Mouse (Mus musculus) kidney, postnatal 25 days (tissue): Measurements from ENCODE around the gene Cmtm5.
A peak's percentile ranks its signal among the peaks of the same experiment; 100 is the strongest.

ENCODE experiments used
- DNase-seq, 2 experiments: peaks; one replicate each; pipeline ENCODE4 v3.0.0; 2021; ENCODE audit warnings: mixed read lengths in 2 of 2

Cmtm5 gene

GRCm38 (mm10) chr14:54935904-54936830 is at the start of gene Cmtm5:
Cmtm5 (plus strand) TSS chr14:54936261.
- no peak for DNase-seq

GRCm38 (mm10) chr14:54892200-54892599 is 43.9 kb upstream of the Cmtm5 start, which contains the start of gene Pabpn1:
Pabpn1 (plus strand) TSS chr14:54892500.
- DNase-seq: no peak

GRCm38 (mm10) chr14:54893651-54894181 is 42.3 kb upstream of the Cmtm5 start:
- peak; percentile 97 to 99 for DNase-seq

GRCm38 (mm10) chr14:54894296-54895151 is 41.5 kb upstream of the Cmtm5 start:
- peak; percentile 70 to 87 for DNase-seq

GRCm38 (mm10) chr14:54897445-54897844 is 38.6 kb upstream of the Cmtm5 start:
- DNase-seq: no peak

GRCm38 (mm10) chr14:54900383-54900782 is 35.7 kb upstream of the Cmtm5 start:
- DNase-seq: peak; percentile 72 to 87

GRCm38 (mm10) chr14:54903641-54904040 is 32.4 kb upstream of the Cmtm5 start:
- DNase-seq: no peak

- no peak for DNase-seq
Measured at GRCm38 (mm10) chr14:54908682-54909081, 27.4 kb upstream of the Cmtm5 start.

GRCm38 (mm10) chr14:54912109-54912850 is 23.8 kb upstream of the Cmtm5 start:
- DNase-seq: no peak

GRCm38 (mm10) chr14:54912886-54913285 is 23.2 kb upstream of the Cmtm5 start, which contains the start of gene Slc22a17:
Slc22a17 (minus strand) TSS chr14:54913132.
- DNase-seq: peak; percentile 74 to 82

- DNase-seq: no peak
Measured at GRCm38 (mm10) chr14:54913343-54913742, 22.7 kb upstream of the Cmtm5 start.

GRCm38 (mm10) chr14:54920076-54920685 is 15.9 kb upstream of the Cmtm5 start:
- DNase-seq: no peak

- DNase-seq: peak in 1 of 2 experiments; percentile 46
Measured at GRCm38 (mm10) chr14:54924641-54925348, 11.3 kb upstream of the Cmtm5 start.

- DNase-seq: peak; percentile 63 to 75
Measured at GRCm38 (mm10) chr14:54925349-54926342, 10.4 kb upstream of the Cmtm5 start, which contains the start of gene Efs. Efs (minus strand) TSS chr14:54926126.

- peak; percentile 24 to 52 for DNase-seq
Measured at GRCm38 (mm10) chr14:54926401-54927158, 9.5 kb upstream of the Cmtm5 start.

- no peak for DNase-seq
Measured at GRCm38 (mm10) chr14:54927296-54927695, 8.8 kb upstream of the Cmtm5 start.

- no peak for DNase-seq
Measured at GRCm38 (mm10) chr14:54929801-54930200, 6.3 kb upstream of the Cmtm5 start.

GRCm38 (mm10) chr14:54930431-54930830 is 5.6 kb upstream of the Cmtm5 start:
- DNase-seq: no peak

GRCm38 (mm10) chr14:54932645-54933150 is 3.4 kb upstream of the Cmtm5 start, which contains the start of gene Il25:
Il25 (plus strand) TSS chr14:54932695.
- DNase-seq: no peak
